Mouse (Mus musculus): Measurements from ENCODE around the gene Olfr693.

GRCm38 (mm10) chr7:106644222-106644870 is 36.0 kb downstream of the Olfr693 start:
- TF ChIP-seq CTCF (IDR thresholded peaks at IDR 0.05; ENCODE audit: low read depth) (no peak), EP300 (optimal IDR thresholded peaks at IDR 0.05) (no peak)
